Comparison of ENCODE assay signal across 9 mouse cellular contexts in the genomic region with DNA sequence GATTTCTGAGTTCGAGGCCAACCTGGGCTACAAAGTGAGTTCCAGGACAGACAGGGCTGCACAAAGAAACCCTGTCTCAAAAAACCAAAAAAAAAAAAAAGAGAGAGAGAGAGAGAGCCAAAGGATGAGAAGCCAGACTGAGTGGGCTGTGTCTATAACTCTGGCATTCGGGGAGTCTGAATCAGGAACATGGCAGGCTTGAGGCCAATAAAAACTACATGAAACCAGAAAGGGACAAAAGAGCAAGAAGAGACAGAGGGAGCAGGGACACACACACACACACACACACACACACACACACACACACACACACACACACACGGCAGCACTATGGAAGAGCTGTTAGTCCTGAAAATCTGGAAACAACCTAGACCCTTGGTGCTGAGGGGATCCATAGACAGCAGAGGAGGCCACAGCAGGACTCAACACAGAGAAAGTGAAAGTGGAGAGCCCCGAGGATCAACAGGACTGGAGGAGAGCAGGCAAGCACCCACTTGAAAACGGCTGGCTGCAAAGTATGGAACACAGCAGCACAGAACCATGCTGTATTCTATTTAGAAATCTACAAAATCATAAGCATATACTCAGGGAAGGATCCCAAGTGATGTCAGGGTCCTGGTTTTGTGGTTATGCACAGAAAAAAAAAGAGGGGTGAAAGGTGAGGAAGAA. TPM values are rescaled to one million over a fixed set of nuclear protein-coding genes. Genes with fewer than 3 reads are reported as not detected.
DNase-seq lines count a peak whose midpoint lies in the region; TF ChIP-seq lines count a peak whose summit lies in the region.
"Had no signal": no experiment of that assay in that cellular context is flagged by ENCODE, and none has a peak within 500 bp of the region (broad histone marks: within the 10 kb centered on the region; RNA-seq: fewer than 3 reads in every experiment).

No protein-coding gene starts in this region.

- peak overlapping the region; percentile 45 for H3K4me3 ChIP-seq in erythroblast, embryonic 14.5 days (replicated peaks)
- H3K4me3 ChIP-seq in spleen, adult 2 months (ENCODE audit: extremely low read depth, insufficient read depth, insufficient read length) = no peak overlapping the region
- H3K4me3 ChIP-seq: neural tube, embryonic 12.5 days had no signal

- intact Hi-C loops in left cerebral cortex, postnatal 10 days (cut with DNase I) = no loop called here

- peaks cover 64% of the 10 kb centered on the region for H3K4me1 ChIP-seq in erythroblast, embryonic 14.5 days (ENCODE audit: control insufficient read depth)
- H3K4me1 ChIP-seq in spleen, adult 2 months (ENCODE audit: control insufficient read depth, insufficient read depth, insufficient read length) = peaks cover 10% of the 10 kb centered on the region
- H3K4me1 ChIP-seq: neural tube, embryonic 12.5 days had no signal

- peaks cover 8% of the 10 kb centered on the region for H3K9me3 ChIP-seq in erythroblast, embryonic 14.5 days (ENCODE audit: control insufficient read depth, low read length)
- H3K9me3 ChIP-seq: neural tube, embryonic 12.5 days had no signal

- DNase-seq in kidney, adult 8-10 months = peak; percentile 8 to 13
- no peak for DNase-seq in kidney, adult 11 months
- peak; percentile 19 to 37 for DNase-seq in kidney, postnatal 25 days
- DNase-seq in spleen, adult 2 months (ENCODE audit: low read depth in 1 of 2, low spot score in 2 of 2) = no peak
- no peak for DNase-seq in layer of hippocampus, adult 9-10 months (ENCODE audit: low spot score)
- no peak for DNase-seq in layer of hippocampus, adult 18-20 months (ENCODE audit: low spot score in 2 of 2)
- no peak for DNase-seq in left cerebral cortex, postnatal 10 days (ENCODE audit: extremely low spot score in 1 of 2, low spot score in 2 of 2)

- peak overlapping the region; percentile 23; the same call in 1 of the 2 replicates for H3K27ac ChIP-seq in spleen, adult 2 months (ENCODE audit: insufficient read depth, low read length)
- H3K27ac ChIP-seq: neural tube, embryonic 12.5 days had no signal

- TF ChIP-seq POLR2A in spleen, adult 2 months (IDR thresholded peaks at IDR 0.05; ENCODE audit: low read depth, low read length) = no peak

- H3K36me3 ChIP-seq in erythroblast, embryonic 14.5 days (ENCODE audit: control insufficient read depth) = peaks cover 13% of the 10 kb centered on the region
- H3K36me3 ChIP-seq in spleen, adult 2 months (ENCODE audit: control insufficient read depth, insufficient read depth, low read length) = no peaks in the 10 kb centered on the region
- H3K36me3 ChIP-seq: neural tube, embryonic 12.5 days had no signal

- WGBS in spleen, adult 2 months = 47% methylated on average over 5 of the region's 5 CpGs

- TF ChIP-seq CTCF in spleen, adult 2 months (IDR thresholded peaks at IDR 0.05; ENCODE audit: extremely low read depth, insufficient read depth, insufficient read length, insufficient replicate concordance) = no peak

- H3K27me3 ChIP-seq in erythroblast, embryonic 14.5 days (ENCODE audit: control insufficient read depth) = peaks cover 13% of the 10 kb centered on the region
- no peaks in the 10 kb centered on the region for H3K27me3 ChIP-seq in spleen, adult 2 months (ENCODE audit: control insufficient read depth, insufficient read depth, low read length)
- H3K27me3 ChIP-seq: neural tube, embryonic 12.5 days had no signal

RNA-seq across cellular contexts. Expression of a gene that starts 9.8 kb away (rescaled TPM):
- polyA plus RNA-seq in erythroblast, embryonic 14.5 days (2012) = 0.09 and 0.23 TPM in 2 replicates
- polyA plus RNA-seq in spleen, adult 2 months (2012; rRNA removed) = 5.8 and 7.9 TPM in 2 replicates
- total RNA-seq in layer of hippocampus, adult 18-20 months (2021) = under 1 TPM; 0.15 to 0.23 TPM
- total RNA-seq in left cerebral cortex, postnatal 10 days (2021) = under 1 TPM; 0.15 to 0.26 TPM
- polyA plus RNA-seq: neural tube, embryonic 12.5 days had no signal

RNA-seq across cellular contexts. Expression of a gene that starts 36.2 kb away (rescaled TPM):
- polyA plus RNA-seq in erythroblast, embryonic 14.5 days (2012) = 0.01 TPM in 1 of 2 replicates, not detected in the other
- 3.0 and 3.1 TPM in 2 replicates for polyA plus RNA-seq in spleen, adult 2 months (2012; rRNA removed)
- total RNA-seq in layer of hippocampus, adult 18-20 months (2021) = 100 to 1,000 TPM; 400 to 401 TPM
- total RNA-seq in left cerebral cortex, postnatal 10 days (2021) = 100 to 1,000 TPM; 417 to 438 TPM

RNA-seq across cellular contexts. Expression of a gene that starts 39.5 kb away (rescaled TPM):
- not detected in 2 replicates for polyA plus RNA-seq in erythroblast, embryonic 14.5 days (2012)
- 0.21 and 0.31 TPM in 2 replicates for polyA plus RNA-seq in spleen, adult 2 months (2012; rRNA removed)
- 10 to 100 TPM; 37.0 to 42.6 TPM for total RNA-seq in layer of hippocampus, adult 18-20 months (2021)
- total RNA-seq in left cerebral cortex, postnatal 10 days (2021) = 10 to 100 TPM; 19.5 to 25.3 TPM

Comparison
In these comparisons a context has a peak if more than half of its experiments do, and no peak if none do; other contexts are left out.
1. DNase-seq: peak in kidney, adult 8-10 months (2 of 2) and kidney, postnatal 25 days (2 of 2); none in kidney, adult 11 months (single experiment), spleen, adult 2 months (0 of 2), layer of hippocampus, adult 9-10 months (single experiment), layer of hippocampus, adult 18-20 months (0 of 2) and left cerebral cortex, postnatal 10 days (0 of 2).